Mouse (Mus musculus): ENCODE measurements around the gene Rimklb. TPM values are rescaled to one million over a fixed set of nuclear protein-coding genes. Genes with fewer than 3 reads are reported as not detected.
"Not testable (repeated sequence)": the region's sequence is repeated elsewhere in the genome, so short reads cannot be mapped to it uniquely, and the experiment has no call there.

The Rimklb gene
- polyA plus RNA-seq, 1 experiment from 2014 or later = 21.6 TPM

DNA sequence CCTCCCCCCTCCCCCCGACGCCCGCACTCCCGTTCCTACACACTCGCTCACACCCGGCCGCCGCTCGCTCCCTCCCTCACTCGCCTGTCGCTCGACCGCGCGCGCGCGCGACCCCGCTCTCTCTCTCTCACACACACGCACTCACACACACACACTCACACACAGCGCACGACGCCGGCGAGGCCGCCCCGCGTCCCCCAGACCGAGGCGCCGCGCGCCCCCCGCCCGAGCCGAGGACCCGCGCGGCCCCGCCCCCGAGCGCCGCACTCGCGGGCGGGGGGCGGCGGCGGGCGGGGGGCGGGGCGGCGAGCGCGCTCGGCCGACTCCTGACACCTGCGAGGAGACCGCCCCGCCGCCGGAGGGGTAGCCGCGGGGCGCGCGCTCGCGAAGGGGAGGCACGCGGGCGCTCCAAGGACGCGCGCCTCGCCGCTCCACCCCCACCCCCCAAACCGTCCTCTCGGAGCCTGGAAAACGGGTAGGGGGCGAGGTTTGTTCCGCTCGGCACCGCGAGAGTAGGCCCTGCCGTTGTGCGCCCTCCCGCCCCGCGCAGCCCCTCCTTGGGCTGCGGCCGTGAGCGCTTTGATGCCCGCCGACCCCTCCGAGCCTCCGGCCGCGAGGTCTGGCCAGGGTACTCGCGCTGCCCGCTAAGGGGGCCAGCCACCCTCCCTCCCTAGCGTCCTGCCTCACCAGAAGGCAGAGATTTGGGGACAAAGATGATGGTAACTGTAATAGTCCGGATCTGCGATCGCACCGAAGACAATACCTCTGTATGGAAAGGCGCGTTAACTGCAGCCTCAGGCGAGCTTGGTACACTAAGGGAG, 12.1 kb downstream of the Rimklb start:
- no peak for TF ChIP-seq CTCF (IDR thresholded peaks at IDR 0.05; ENCODE audit: low read depth)
- 1% methylated on average over 92 of the region's 111 CpGs for WGBS
- Histone ChIP-seq H3K4me2 (peak overlapping the region; percentile 76), H3K4me3 (ENCODE audit: low read depth, low read length) (peak overlapping the region; percentile 71), H3K36me3 (ENCODE audit: insufficient read depth) (no peaks in the 10 kb centered on the region), H3K27me3 (ENCODE audit: insufficient read depth, low read length) (peaks cover 4% of the 10 kb centered on the region; the same call in 1 of the 2 replicates), H3K9ac (peak overlapping the region; percentile 73), H3K27ac (ENCODE audit: low read depth) (peak overlapping the region; percentile 63), H3K9me3 (ENCODE audit: low read depth, low read length) (no peaks in the 10 kb centered on the region), H3K4me1 (ENCODE audit: insufficient read depth) (peaks cover 2% of the 10 kb centered on the region; the same call in 1 of the 2 replicates)
- ATAC-seq (ENCODE audit: insufficient read depth) (peak; percentile 84), DNase-seq (peak; percentile 72)

DNA sequence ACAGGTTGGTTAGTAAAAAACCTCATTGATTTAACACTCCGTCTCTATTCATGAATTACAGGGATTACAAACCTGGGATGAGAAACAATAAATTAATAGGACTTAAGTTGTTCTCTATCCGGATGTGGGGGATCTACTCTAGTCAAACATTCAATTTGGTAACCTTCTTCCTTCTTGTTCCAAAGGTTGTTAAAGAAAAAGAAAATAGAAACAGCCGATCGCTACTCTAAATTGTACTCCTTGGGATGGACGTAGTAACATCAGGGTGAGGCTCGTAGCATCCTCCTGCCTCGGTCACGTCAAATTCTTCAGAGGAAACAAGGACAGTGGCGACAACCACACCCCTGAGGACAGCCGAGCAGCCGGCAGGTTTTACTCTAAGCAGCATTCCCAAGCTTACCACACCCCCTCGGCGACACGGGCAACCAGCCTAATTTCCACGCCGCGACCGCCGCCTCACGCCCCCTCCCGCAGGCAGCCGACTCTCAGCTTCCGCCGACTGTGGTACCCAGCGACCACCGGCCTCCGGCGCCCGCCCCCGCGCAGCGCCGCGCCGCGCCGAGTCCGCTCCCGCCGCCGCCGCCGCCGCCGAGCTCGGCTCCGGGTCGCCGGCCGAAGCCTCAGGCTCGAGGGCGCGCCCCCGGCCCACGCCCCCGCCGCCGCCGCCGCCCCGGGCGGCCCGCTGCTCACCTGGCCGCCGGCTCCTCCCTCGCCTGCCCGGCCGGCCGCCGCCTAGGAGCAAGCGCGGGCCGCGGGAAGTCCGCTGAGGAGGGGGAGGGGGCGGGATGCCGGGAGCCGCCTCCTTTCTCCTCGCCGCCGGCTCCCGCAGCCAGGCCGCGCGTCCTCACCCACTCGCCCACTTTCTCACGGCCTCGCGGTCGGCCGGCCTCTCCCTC, 12.9 kb downstream of the Rimklb start:
- no peak for TF ChIP-seq CTCF (IDR thresholded peaks at IDR 0.05; ENCODE audit: low read depth)

DNA sequence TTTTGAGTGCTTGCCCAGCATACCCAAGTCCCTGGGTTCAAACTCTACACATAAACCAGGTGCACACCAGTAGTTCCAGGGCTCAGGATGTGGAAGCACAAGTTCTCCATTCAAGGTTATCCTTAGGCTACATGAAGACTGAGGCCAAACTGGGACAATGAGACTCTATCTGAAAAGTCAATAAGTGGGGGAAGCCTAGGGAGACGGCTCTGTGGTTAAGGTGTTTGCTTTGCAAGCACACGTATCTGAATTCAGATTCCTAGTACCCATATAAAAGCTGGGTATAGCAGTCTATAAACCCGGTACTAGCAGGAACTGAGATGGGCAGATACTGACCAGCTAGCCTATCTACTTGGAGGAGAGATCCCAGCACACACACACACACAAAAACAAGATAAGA, 20.5 kb downstream of the Rimklb start:
- no peaks in the 10 kb centered on the region for H3K9me3 ChIP-seq (ENCODE audit: low read depth, low read length)
- ATAC-seq (ENCODE audit: insufficient read depth) (no peak), DNase-seq (no peak)
- no peaks in the 10 kb centered on the region for H3K27me3 ChIP-seq (ENCODE audit: insufficient read depth, low read length)
- H3K36me3 ChIP-seq (ENCODE audit: insufficient read depth) = no peaks in the 10 kb centered on the region
- no peak for TF ChIP-seq CTCF (IDR thresholded peaks at IDR 0.05; ENCODE audit: low read depth)
- no peak overlapping the region for H3K4me2 ChIP-seq
- no peak overlapping the region for H3K9ac ChIP-seq
- no peaks in the 10 kb centered on the region for H3K4me1 ChIP-seq (ENCODE audit: insufficient read depth)
- H3K27ac ChIP-seq (ENCODE audit: low read depth) = no peak overlapping the region
- 54% methylated on average over 3 of the region's 3 CpGs for WGBS
- no peak overlapping the region for H3K4me3 ChIP-seq (ENCODE audit: low read depth, low read length)

More for the DNA sequence above, 12.9 kb downstream of the Rimklb start:
- Histone ChIP-seq H3K4me1 (ENCODE audit: insufficient read depth) (no peaks in the 10 kb centered on the region), H3K9ac (peak overlapping the region; percentile 73), H3K4me2 (peak overlapping the region; percentile 76), H3K36me3 (ENCODE audit: insufficient read depth) (no peaks in the 10 kb centered on the region), H3K4me3 (ENCODE audit: low read depth, low read length) (peak overlapping the region; percentile 71), H3K27me3 (ENCODE audit: insufficient read depth, low read length) (peaks cover 4% of the 10 kb centered on the region; the same call in 1 of the 2 replicates), H3K9me3 (ENCODE audit: low read depth, low read length) (no peaks in the 10 kb centered on the region), H3K27ac (ENCODE audit: low read depth) (peak overlapping the region; percentile 63)
- ATAC-seq (ENCODE audit: insufficient read depth) = peak; percentile 59
- peak; percentile 52 for DNase-seq
- WGBS = 2% methylated on average over 55 of the region's 91 CpGs

DNA sequence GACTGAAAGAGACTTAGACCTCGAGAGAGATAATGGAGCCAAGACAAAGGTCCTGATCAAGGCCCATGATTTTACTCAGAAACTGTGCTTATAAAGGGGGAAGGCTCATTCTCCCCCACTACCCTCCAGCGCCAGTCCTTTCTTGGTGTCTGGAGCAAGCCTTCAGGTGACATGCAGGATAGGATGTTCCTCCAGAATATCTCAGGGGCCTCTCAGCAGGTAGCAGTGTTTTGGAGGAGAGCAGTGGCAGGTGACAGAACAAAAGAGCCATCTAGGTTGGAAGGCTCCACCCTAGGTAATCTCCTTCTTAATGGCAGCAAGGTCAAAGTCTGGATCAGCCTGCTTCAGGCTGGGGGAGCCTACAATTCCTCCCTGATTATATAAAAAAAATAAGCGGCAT, 27.1 kb downstream of the Rimklb start:
- not testable (repeated sequence) for H3K4me1 ChIP-seq (ENCODE audit: insufficient read depth); H3K9me3 ChIP-seq (ENCODE audit: low read depth, low read length); H3K9ac ChIP-seq; DNase-seq; ATAC-seq (ENCODE audit: insufficient read depth); H3K4me2 ChIP-seq; H3K4me3 ChIP-seq (ENCODE audit: low read depth, low read length); H3K27me3 ChIP-seq (ENCODE audit: insufficient read depth, low read length); H3K27ac ChIP-seq (ENCODE audit: low read depth); H3K36me3 ChIP-seq (ENCODE audit: insufficient read depth)
- 86% methylated on average over 3 of the region's 3 CpGs for WGBS

DNA sequence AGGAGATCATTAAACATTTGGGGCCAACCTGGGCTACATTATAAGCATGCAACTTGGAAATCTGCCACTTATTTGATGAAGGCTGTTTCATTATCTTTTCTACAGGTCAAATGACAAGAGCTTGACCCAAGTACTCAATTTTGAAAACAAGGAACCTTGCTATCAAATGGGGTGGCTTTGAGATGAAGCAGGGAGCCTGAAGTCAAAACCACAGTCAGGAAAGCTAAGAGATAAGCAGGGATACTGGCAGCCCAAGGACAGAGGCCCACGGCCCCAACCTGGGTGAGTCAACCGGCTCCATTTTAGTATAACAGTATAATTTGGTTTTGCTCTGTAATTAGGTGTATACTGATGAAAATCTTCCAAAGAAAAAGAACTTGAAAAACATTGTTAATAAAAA, 28.3 kb downstream of the Rimklb start:
- Histone ChIP-seq H3K36me3 (ENCODE audit: insufficient read depth) (peaks cover 16% of the 10 kb centered on the region; the same call in 1 of the 2 replicates), H3K27ac (ENCODE audit: low read depth) (no peak overlapping the region), H3K4me2 (no peak overlapping the region), H3K27me3 (ENCODE audit: insufficient read depth, low read length) (no peaks in the 10 kb centered on the region), H3K4me1 (ENCODE audit: insufficient read depth) (no peaks in the 10 kb centered on the region), H3K4me3 (ENCODE audit: low read depth, low read length) (no peak overlapping the region), H3K9me3 (ENCODE audit: low read depth, low read length) (no peaks in the 10 kb centered on the region), H3K9ac (no peak overlapping the region)
- DNase-seq (no peak), ATAC-seq (ENCODE audit: insufficient read depth) (no peak)
- 75% methylated on average over 2 of the region's 2 CpGs for WGBS
- no peak for TF ChIP-seq CTCF (IDR thresholded peaks at IDR 0.05; ENCODE audit: low read depth)

DNA sequence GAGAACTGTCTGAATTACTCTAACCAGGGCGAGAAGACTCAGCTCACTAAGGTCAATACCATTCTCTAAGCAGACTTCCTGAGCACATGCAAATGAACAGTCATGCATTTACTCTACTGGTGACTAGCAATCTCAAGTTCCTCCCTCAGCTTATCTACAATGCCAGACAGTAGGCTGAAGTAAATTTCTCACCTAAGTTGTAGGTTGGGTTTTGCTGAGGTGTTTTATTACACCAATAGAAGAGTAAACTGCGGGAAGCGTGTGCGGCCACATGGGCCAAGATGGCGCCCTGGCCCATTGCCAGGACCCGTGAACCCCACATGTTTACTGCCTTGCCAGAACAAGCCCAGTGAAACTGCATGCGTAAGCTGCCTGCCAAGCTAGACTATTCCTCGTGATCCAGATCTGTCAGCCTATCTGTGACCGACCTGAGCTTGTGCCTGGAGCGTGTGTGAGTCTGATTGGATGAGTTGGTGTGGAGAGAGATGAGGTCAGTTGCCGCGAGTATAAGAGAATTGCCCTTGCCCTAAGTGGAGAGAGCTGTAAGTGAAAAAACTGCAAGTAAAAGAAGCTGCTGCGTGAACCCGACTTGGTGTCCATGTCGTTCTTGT, 29.4 kb downstream of the Rimklb start:
- Histone ChIP-seq H3K4me3 (ENCODE audit: low read depth, low read length) (no peak overlapping the region), H3K4me2 (no peak overlapping the region), H3K27ac (ENCODE audit: low read depth) (no peak overlapping the region), H3K9me3 (ENCODE audit: low read depth, low read length) (no peaks in the 10 kb centered on the region), H3K4me1 (ENCODE audit: insufficient read depth) (no peaks in the 10 kb centered on the region), H3K27me3 (ENCODE audit: insufficient read depth, low read length) (no peaks in the 10 kb centered on the region), H3K9ac (no peak overlapping the region), H3K36me3 (ENCODE audit: insufficient read depth) (peaks cover 16% of the 10 kb centered on the region; the same call in 1 of the 2 replicates)
- ATAC-seq (ENCODE audit: insufficient read depth) (no peak), DNase-seq (no peak)
- no peak for TF ChIP-seq CTCF (IDR thresholded peaks at IDR 0.05; ENCODE audit: low read depth)
- 88% methylated on average over 15 of the region's 15 CpGs for WGBS

Data from lung, embryonic 14.5 days (tissue).